Mouse (Mus musculus) midbrain, embryonic 14.5 days (tissue): ENCODE data around the gene Dirc2. TPM values are rescaled to one million over a fixed set of nuclear protein-coding genes. Genes with fewer than 3 reads are reported as not detected.

ENCODE experiments used
- ATAC-seq: fragments of 200-750 bp; cut with Nextera tagmentation; 2 replicates; pipeline ENCODE4 v1.8.0; 2017; ENCODE audit warnings: moderate number of reproducible peaks, moderate library complexity; ENCODE audit not compliant: low FRiP score, low TSS enrichment
- DNase-seq: peaks from one replicate; pipeline ENCODE4 v3.0.0-alpha.2; 2015
- H3K27ac ChIP-seq: fragments of 300-500 bp; sonication (generic); replicated peaks from 2 replicates; pipeline ENCODE4 v1.5.1; 2014; ENCODE audit warnings: mild to moderate bottlenecking, low read depth, low read length, moderate library complexity
- H3K27me3 ChIP-seq: fragments of 300-500 bp; sonication (generic); 2 replicates; pipeline ENCODE4 v1.6.1; 2014; ENCODE audit warnings: low read length, control low read depth, mixed read lengths; ENCODE audit not compliant: control insufficient read depth, insufficient read depth
- H3K36me3 ChIP-seq: fragments of 300-500 bp; sonication (generic); 2 replicates; pipeline ENCODE4 v1.6.1; 2014; ENCODE audit warnings: low read length, control low read depth; ENCODE audit not compliant: control insufficient read depth, insufficient read depth
- H3K4me1 ChIP-seq: fragments of 300-500 bp; sonication (generic); 2 replicates; pipeline ENCODE4 v1.6.1; 2014; ENCODE audit warnings: mild to moderate bottlenecking, antibody characterized with exemption, low read length, control low read depth; ENCODE audit not compliant: control insufficient read depth, insufficient read depth
- H3K4me2 ChIP-seq: fragments of 300-500 bp; sonication (generic); 2 replicates; pipeline ENCODE4 v1.6.1; 2014; ENCODE audit warnings: mild to moderate bottlenecking, low read length, moderate library complexity
- H3K4me3 ChIP-seq: fragments of 300-500 bp; sonication (generic); replicated peaks from 2 replicates; pipeline ENCODE4 v1.5.1; 2014; ENCODE audit warnings: low read depth, low read length
- H3K9ac ChIP-seq: fragments of 300-500 bp; sonication (generic); replicated peaks from 2 replicates; pipeline ENCODE4 v1.6.1; 2014; ENCODE audit warnings: mild to moderate bottlenecking, low read length, moderate library complexity
- H3K9me3 ChIP-seq: fragments of 300-500 bp; sonication (generic); 2 replicates; pipeline ENCODE4 v1.6.1; 2016; ENCODE audit warnings: low read length, control low read depth, mixed read lengths; ENCODE audit not compliant: control insufficient read depth
- WGBS: fragments of 180-500 bp; shearing (Covaris S2); extraction: QIAGEN DNeasy Blood & Tissue Kit; methylation state at CpG from one replicate; pipeline ENCODE4 v1.1.7; 2014; 5-methylcytosine and 5-hydroxymethylcytosine counted together
- polyA plus RNA-seq: library from polyadenylated mRNA; unstranded; fragments of >200 nt; fragmentation: Nextera tagmentation; extraction: Ambion mirVana; gene quantifications from 2 replicates; pipeline ENCODE4 v1.2.1, GENCODE M21; 2014

Dirc2 gene
- polyA plus RNA-seq, 1 experiment from 2014 or later: 44.5 TPM

- no peaks in the 10 kb centered on the region for H3K36me3 ChIP-seq
- H3K9me3 ChIP-seq: no peaks in the 10 kb centered on the region
- 80% methylated on average over 1 of the region's 1 CpGs for WGBS
- no peak overlapping the region for H3K9ac ChIP-seq
- no peak overlapping the region for H3K4me2 ChIP-seq
- no peak for DNase-seq
- ATAC-seq: no peak
- H3K4me1 ChIP-seq: peaks cover 6% of the 10 kb centered on the region; the same call in 1 of the 2 replicates
- no peaks in the 10 kb centered on the region for H3K27me3 ChIP-seq
- H3K27ac ChIP-seq: no peak overlapping the region
- H3K4me3 ChIP-seq: no peak overlapping the region
Observed at GRCm38 (mm10) chr16:35739548-35739947, 29.6 kb downstream of the Dirc2 start.

- no peak for DNase-seq
- no peak for ATAC-seq
Observed at GRCm38 (mm10) chr16:35738096-35738767, 30.9 kb downstream of the Dirc2 start.

DNA sequence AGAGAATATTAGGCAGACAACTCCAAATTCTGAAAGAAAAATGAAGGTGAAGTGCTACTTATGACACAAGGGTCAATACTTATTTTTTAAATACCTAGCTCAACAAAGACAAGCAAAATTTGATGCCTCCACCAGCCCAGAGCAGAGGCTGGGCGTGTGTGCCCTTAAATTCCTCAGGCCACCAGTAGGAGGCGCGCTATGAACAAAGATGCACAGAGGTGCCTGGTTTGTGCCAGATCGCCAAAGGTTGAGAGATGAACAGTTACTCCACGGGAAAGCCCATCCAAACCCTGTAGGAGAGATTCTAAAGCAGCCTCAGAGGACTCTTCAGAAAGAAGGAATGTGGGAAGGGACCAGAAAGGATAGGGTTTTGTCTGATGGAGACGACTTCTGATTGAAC, 35.1 kb downstream of the Dirc2 start:
- Histone ChIP-seq H3K36me3 (0 out of 2 replicates have a peak, but pooled peaks cover 5% of the 10 kb centered on the region), H3K9me3 (no peaks in the 10 kb centered on the region), H3K27me3 (no peaks in the 10 kb centered on the region), H3K27ac (no peak overlapping the region), H3K9ac (no peak overlapping the region), H3K4me1 (peaks cover 6% of the 10 kb centered on the region; the same call in 1 of the 2 replicates), H3K4me3 (no peak overlapping the region), H3K4me2 (no peak overlapping the region)
- DNase-seq (peak; percentile 66), ATAC-seq (no peak)
- 16% methylated on average over 6 of the region's 6 CpGs for WGBS

More at GRCm38 (mm10) chr16:35738096-35738767, 30.9 kb downstream of the Dirc2 start:
- Histone ChIP-seq H3K9me3 (no peaks in the 10 kb centered on the region), H3K4me3 (no peak overlapping the region), H3K27me3 (no peaks in the 10 kb centered on the region), H3K4me1 (peaks cover 6% of the 10 kb centered on the region; the same call in 1 of the 2 replicates), H3K36me3 (no peaks in the 10 kb centered on the region), H3K9ac (no peak overlapping the region), H3K27ac (no peak overlapping the region), H3K4me2 (no peak overlapping the region)
- WGBS: 50% methylated on average over 7 of the region's 7 CpGs

GRCm38 (mm10) chr16:35732096-35732495, 37.1 kb downstream of the Dirc2 start:
- Histone ChIP-seq H3K36me3 (0 out of 2 replicates have a peak, but pooled peaks cover 5% of the 10 kb centered on the region), H3K9me3 (no peaks in the 10 kb centered on the region), H3K27me3 (no peaks in the 10 kb centered on the region), H3K4me2 (no peak overlapping the region), H3K9ac (no peak overlapping the region), H3K4me1 (no peaks in the 10 kb centered on the region), H3K27ac (no peak overlapping the region), H3K4me3 (no peak overlapping the region)
- no peak for ATAC-seq
- 77% methylated on average over 7 of the region's 7 CpGs for WGBS
- DNase-seq: no peak

DNA sequence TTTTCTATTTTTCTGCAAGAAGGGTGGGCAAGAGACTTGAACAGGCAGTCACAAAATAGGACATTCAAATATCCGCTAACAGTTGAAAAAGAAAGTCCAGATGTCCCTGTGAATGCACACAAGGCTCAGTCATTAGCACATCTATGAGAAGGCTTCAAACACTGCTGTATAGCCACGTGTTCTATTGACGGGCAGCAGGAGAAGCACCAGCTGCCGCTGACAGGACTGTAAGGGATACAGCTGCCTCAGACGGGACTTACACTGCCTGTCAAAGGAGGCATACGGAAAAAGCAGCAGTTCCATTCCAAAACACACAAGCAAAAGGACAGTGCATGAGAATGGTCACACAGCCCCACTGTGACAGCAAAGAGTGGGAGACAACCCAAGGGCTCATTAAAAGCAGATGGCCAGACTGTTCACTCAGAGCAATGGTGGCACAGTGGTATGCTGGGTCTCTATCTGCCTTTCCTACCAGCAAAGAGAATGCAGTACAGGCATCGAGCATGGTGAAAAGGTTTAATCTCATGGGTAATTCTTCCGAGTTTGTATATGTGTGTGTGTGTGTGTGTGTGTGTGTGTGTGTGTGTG, 39.9 kb downstream of the Dirc2 start:
- Histone ChIP-seq H3K4me1 (no peaks in the 10 kb centered on the region), H3K27me3 (no peaks in the 10 kb centered on the region), H3K4me3 (no peak overlapping the region), H3K27ac (peak overlapping the region; percentile 26), H3K4me2 (no peak overlapping the region), H3K9me3 (no peaks in the 10 kb centered on the region), H3K36me3 (0 out of 2 replicates have a peak, but pooled peaks cover 5% of the 10 kb centered on the region), H3K9ac (no peak overlapping the region)
- DNase-seq (peak; percentile 62), ATAC-seq (peak; percentile 86)
- WGBS: 8% methylated on average over 8 of the region's 8 CpGs

- Histone ChIP-seq H3K9me3 (no peaks in the 10 kb centered on the region), H3K9ac (no peak overlapping the region), H3K4me1 (no peaks in the 10 kb centered on the region), H3K36me3 (0 out of 2 replicates have a peak, but pooled peaks cover 7% of the 10 kb centered on the region), H3K4me3 (no peak overlapping the region), H3K27me3 (no peaks in the 10 kb centered on the region), H3K4me2 (no peak overlapping the region), H3K27ac (no peak overlapping the region)
- 78% methylated on average over 2 of the region's 2 CpGs for WGBS
- DNase-seq (no peak), ATAC-seq (no peak)
Observed at GRCm38 (mm10) chr16:35726601-35727000, 42.6 kb downstream of the Dirc2 start.

DNA sequence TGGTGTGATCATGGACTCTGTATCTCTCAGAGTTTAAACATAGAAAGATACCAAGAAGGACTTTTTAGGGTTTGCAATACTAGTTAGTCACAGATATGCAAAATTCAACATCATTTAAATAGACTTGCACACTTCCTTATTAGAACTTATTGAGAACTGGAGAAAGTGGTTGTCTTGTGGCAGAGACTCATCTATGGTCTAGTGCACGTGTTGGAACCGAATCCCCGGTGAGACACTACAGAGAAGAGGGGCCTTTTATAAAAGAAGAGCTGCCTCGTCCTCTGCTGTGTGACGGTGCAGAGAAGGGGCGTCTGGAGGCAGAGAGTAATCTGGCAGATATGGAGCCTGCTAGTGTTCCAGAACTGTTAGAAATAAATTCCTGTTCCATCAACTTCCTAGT, 44.6 kb downstream of the Dirc2 start:
- no peak overlapping the region for H3K27ac ChIP-seq
- no peak for ATAC-seq
- no peaks in the 10 kb centered on the region for H3K4me1 ChIP-seq
- WGBS: 57% methylated on average over 6 of the region's 6 CpGs
- H3K9ac ChIP-seq: no peak overlapping the region
- no peaks in the 10 kb centered on the region for H3K9me3 ChIP-seq
- no peaks in the 10 kb centered on the region for H3K27me3 ChIP-seq
- H3K36me3 ChIP-seq: 0 out of 2 replicates have a peak, but pooled peaks cover 7% of the 10 kb centered on the region
- H3K4me3 ChIP-seq: no peak overlapping the region
- no peak overlapping the region for H3K4me2 ChIP-seq
- DNase-seq: no peak

DNA sequence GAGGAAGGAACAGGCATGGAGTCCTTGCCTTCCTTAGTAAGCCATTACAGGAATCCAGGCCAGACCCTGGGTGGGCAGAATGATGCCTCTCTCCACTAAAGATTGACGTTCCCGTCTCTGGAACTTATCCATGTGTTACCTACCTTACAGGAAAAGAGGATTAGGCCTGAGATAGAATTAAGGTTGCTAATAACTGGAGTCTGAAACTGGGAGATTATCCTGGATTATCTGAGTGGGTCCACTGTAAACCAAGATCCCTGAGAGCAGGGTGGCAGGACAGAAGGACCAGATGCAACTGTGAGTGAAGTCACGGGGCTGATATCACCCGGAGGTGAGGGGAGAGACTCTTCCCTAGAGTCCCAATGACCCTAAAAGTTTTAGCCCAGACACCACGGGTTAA, 51.4 kb downstream of the Dirc2 start:
- no peaks in the 10 kb centered on the region for H3K9me3 ChIP-seq
- WGBS: 71% methylated on average over 5 of the region's 5 CpGs
- H3K4me2 ChIP-seq: no peak overlapping the region
- no peak overlapping the region for H3K4me3 ChIP-seq
- DNase-seq: no peak
- ATAC-seq: no peak
- no peak overlapping the region for H3K27ac ChIP-seq
- H3K36me3 ChIP-seq: peaks cover 10% of the 10 kb centered on the region; the same call in 1 of the 2 replicates
- H3K9ac ChIP-seq: no peak overlapping the region
- H3K27me3 ChIP-seq: no peaks in the 10 kb centered on the region
- H3K4me1 ChIP-seq: no peaks in the 10 kb centered on the region; the same call in 1 of the 2 replicates

GRCm38 (mm10) chr16:35716257-35716656, 52.9 kb downstream of the Dirc2 start:
- WGBS: 83% methylated on average over 3 of the region's 3 CpGs
- Histone ChIP-seq H3K9ac (no peak overlapping the region), H3K27me3 (no peaks in the 10 kb centered on the region), H3K4me2 (no peak overlapping the region), H3K36me3 (peaks cover 3% of the 10 kb centered on the region; the same call in 1 of the 2 replicates), H3K27ac (no peak overlapping the region), H3K4me3 (no peak overlapping the region), H3K9me3 (no peaks in the 10 kb centered on the region), H3K4me1 (peaks cover 3% of the 10 kb centered on the region)
- no peak for DNase-seq
- ATAC-seq: no peak
